Mouse (Mus musculus): ENCODE measurements around the gene Nrap.

GRCm38 (mm10) chr19:56289642-56290041 is 100.2 kb downstream of the Nrap start:
- TF ChIP-seq CTCF (IDR thresholded peaks at IDR 0.05; ENCODE audit: low read depth, low read length) (no peak), POLR2A (IDR thresholded peaks at IDR 0.05; ENCODE audit: borderline replicate concordance, low read depth, low read length) (no peak)

Measured in bone marrow macrophage, adult 2 months (primary cell).